21 mouse cellular contexts compared by ENCODE assay signal in genomic region chr15:23278421-23278820, GRCm38 (mm10).
"Had no signal": no experiment of that assay in that cellular context is flagged by ENCODE, and none has a peak within 500 bp of the region (broad histone marks: within the 10 kb centered on the region; RNA-seq: fewer than 3 reads in every experiment).

No protein-coding gene starts in this region.

- H3K4me3 ChIP-seq: intestine, embryonic 15.5 days; layer of hippocampus, adult 2 months; limb, embryonic 10.5 days; limb, embryonic 13.5 days; liver, embryonic 12.5 days; liver, embryonic 15.5 days; lung, embryonic 15.5 days; megakaryocyte, embryonic 14.5 days; midbrain, embryonic 10.5 days; midbrain, embryonic 15.5 days; stomach, embryonic 15.5 days had no signal

- H3K4me1 ChIP-seq: intestine, embryonic 15.5 days; limb, embryonic 10.5 days; limb, embryonic 13.5 days; liver, embryonic 12.5 days; liver, embryonic 15.5 days; lung, embryonic 15.5 days; megakaryocyte, embryonic 14.5 days; midbrain, embryonic 10.5 days; midbrain, embryonic 15.5 days; stomach, embryonic 15.5 days had no signal

- H3K9ac ChIP-seq: intestine, embryonic 15.5 days; limb, embryonic 13.5 days; liver, embryonic 12.5 days; liver, embryonic 15.5 days; lung, embryonic 15.5 days; midbrain, embryonic 15.5 days; stomach, embryonic 15.5 days had no signal

- H3K27ac ChIP-seq: intestine, embryonic 15.5 days; layer of hippocampus, adult 2 months; limb, embryonic 10.5 days; limb, embryonic 13.5 days; liver, embryonic 12.5 days; liver, embryonic 15.5 days; lung, embryonic 15.5 days; midbrain, embryonic 10.5 days; midbrain, embryonic 15.5 days; stomach, embryonic 15.5 days had no signal

- H3K27me3 ChIP-seq: intestine, embryonic 15.5 days; limb, embryonic 13.5 days; liver, embryonic 12.5 days; liver, embryonic 15.5 days; lung, embryonic 15.5 days; megakaryocyte, embryonic 14.5 days; midbrain, embryonic 15.5 days; stomach, embryonic 15.5 days had no signal

- H3K36me3 ChIP-seq: intestine, embryonic 15.5 days; limb, embryonic 10.5 days; limb, embryonic 13.5 days; liver, embryonic 12.5 days; liver, embryonic 15.5 days; lung, embryonic 15.5 days; midbrain, embryonic 10.5 days; midbrain, embryonic 15.5 days; stomach, embryonic 15.5 days had no signal

- H3K4me2 ChIP-seq: intestine, embryonic 15.5 days; limb, embryonic 13.5 days; liver, embryonic 12.5 days; liver, embryonic 15.5 days; lung, embryonic 15.5 days; midbrain, embryonic 15.5 days; stomach, embryonic 15.5 days had no signal

- ATAC-seq: intestine, embryonic 15.5 days; liver, embryonic 12.5 days; midbrain, embryonic 15.5 days had no signal

- H3K9me3 ChIP-seq: intestine, embryonic 15.5 days; limb, embryonic 10.5 days; limb, embryonic 13.5 days; liver, embryonic 12.5 days; liver, embryonic 15.5 days; lung, embryonic 15.5 days; megakaryocyte, embryonic 14.5 days; midbrain, embryonic 10.5 days; midbrain, embryonic 15.5 days; stomach, embryonic 15.5 days had no signal

- DNase-seq: kidney, adult 11 months; kidney, postnatal 10 days; layer of hippocampus, adult 9-11 months; liver; lung, adult 18-20 months; lung, postnatal 10 days; lung, postnatal 36 days; right cerebral cortex, postnatal 25 days; spleen, adult 18-20 months; thymus, postnatal 25 days had no signal
